Mouse (Mus musculus) neural tube, embryonic 10.5 days (tissue): ENCODE data around the gene Grm8.
"Not testable (repeated sequence)": the region's sequence is repeated elsewhere in the genome, so short reads cannot be mapped to it uniquely, and the experiment has no call there.

Experiments
- DNase-seq: peaks from one replicate; pipeline ENCODE4 v3.0.0-alpha.2; 2017; ENCODE audit warnings: low spot score; ENCODE audit errors: extremely low spot score

Grm8 gene

DNA sequence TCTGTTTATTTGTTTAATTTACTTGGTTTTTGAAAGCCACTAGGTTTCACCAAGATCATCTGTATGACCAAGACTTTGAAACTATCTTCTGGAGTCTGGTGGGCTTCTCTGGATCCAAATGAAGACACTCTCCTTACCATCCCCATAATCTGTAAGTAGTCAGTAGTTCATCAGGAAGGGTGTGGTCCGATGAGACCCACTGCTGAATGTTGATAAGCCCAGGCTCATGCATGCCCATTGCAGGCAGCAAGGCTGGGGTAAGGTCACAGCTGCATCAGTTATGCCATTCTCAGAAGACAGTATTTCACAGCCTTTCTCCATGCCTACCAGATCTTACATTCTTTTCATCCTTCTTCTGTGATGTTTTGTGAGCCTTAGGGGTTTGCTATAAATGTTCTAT is 247.1 kb downstream of the Grm8 start:
- no peak for DNase-seq

DNA sequence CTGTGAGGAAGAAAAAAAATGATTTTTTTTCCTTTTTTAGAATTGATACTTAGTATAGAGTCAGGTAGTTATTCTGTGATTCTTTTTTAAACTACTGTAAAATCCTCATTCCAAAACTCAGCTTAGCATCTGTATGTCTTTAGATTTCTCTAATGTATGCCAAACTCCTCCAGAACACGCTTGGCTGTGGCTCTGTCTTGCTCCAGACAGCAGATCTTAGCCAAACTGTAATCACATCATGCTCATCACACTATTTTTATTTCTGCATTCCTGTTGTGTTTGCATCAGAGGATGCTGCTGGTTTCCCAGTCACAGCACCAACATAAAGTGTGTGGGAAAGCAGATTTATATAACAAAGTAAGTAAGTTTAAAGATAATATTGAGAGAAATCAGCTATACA is 249.2 kb downstream of the Grm8 start:
- no peak for DNase-seq

DNA sequence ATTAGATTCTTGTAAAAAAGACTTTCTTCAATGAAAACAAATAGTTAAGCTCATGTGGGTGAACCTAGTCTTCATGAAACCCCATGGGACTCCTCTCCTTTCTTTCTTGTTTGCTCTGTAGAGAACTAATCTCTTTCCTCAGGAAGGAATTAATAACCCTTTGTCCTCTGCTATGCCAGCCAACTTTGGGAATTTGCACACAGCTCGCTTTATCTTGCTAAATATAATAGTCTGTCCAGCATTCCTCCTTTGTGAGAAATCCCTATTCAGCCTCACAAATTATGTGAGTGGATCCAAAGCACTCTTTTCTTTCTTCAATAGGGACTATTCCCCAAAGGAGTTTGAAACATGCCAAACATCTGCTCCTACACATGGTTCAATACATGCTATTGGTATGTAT is 285.3 kb downstream of the Grm8 start:
- DNase-seq = no peak

DNA sequence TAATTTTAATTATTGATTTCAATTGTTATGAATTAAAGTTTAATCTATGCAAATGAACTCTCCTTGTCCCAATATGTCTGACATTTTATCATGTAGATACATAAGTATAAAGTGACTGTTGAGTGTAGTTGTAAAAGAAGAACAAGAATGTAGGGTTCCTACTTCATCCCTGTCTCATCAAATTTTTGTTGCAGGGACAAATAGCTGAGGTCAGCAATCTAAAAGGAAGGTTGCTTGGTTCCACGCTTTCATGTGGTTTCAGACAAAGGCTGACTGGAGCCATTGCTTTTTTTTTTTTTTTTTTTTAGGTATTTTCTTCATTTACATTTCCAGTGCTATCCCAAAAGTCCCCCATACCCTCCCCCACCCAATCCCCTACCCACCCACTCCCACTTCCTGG is 298.8 kb downstream of the Grm8 start:
- DNase-seq = no peak

DNA sequence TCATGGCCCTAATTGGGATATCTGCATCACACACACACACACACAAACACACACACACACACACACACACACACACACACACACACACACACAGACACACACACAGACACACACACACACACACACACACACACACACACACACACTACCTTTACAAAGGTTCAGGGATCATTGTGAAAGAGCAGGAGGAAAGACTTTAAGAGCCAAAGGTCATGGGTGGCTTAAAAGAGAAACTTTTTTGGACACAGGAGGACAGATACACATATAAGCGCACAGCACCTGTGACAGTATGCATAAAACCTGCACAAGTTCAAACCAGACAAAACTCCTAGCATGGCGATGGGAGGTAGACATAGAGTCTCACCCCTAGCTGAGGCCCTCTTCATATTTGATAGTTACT is 315.2 kb downstream of the Grm8 start:
- not testable (repeated sequence) for DNase-seq

DNA sequence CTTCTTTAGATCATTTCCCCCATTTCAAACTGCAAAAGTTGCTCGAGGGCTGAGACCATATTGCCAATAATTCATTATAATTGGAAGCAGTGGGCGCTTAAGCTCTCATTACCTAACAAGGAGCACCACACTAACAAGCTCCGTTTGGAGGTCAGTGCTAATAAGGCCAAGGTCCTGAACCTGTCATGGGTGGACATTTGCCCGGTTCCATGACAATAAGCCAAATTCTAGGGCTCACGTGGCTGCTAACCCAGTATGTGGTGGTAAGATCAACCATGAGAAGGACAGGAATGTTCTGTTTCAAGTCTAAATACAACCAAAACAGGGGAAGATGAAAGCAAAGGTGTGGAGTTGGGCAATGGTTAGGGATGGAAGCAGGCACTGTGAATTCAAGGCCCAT is 322.2 kb downstream of the Grm8 start:
- DNase-seq = no peak

GRCm38 (mm10) chr6:27809996-27810395 is 325.0 kb downstream of the Grm8 start:
- no peak for DNase-seq

DNA sequence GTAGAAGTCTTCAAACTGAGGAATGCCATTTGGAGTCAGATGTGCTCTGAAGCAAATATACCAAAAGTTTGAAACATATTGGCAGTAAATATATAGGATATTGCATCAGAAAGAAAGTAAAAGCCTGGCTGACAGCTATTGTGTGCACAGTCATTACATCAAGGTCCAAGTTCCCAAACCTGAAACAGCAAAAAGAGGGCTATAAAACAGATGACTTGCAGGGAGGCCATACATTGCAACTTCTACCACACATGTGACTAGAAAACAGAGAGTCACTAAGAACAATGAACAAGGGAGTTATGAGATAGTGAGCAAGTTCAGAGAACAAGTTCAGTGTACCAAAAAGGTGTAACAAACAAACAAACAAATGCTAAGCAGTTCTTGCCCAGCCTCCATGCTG is 328.2 kb downstream of the Grm8 start:
- DNase-seq = no peak

DNA sequence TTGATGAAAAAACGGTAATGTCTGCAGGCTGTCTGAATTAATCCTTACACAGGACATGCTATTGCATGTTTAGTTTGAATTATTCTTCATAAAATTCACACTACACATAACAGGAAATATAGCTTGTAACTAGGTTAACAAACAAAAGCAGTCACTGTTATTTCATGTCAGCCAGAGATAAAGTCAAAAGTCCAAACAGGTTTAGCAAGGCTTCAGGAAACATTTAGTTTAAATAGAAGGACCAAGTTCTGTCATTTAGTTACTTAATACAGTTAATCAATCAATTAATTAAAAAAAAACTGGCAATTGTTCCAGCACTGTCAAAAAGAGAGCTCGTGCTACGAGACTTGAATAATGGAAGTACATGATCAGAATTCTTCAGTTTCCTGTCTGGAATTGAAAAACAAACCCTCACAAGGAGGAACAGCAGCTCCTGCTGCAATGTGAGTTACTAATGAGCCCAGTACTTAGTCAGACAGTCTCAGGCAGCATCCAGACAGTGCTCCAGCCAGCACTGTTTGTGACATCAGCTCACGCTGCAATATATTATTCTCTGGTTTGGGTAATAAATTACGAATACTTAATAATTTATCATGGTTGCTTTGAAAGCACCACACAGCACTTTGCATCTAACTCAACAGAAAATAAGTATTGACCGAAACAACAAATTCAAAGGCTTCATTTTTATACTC is 334.0 kb downstream of the Grm8 start:
- no peak for DNase-seq

DNA sequence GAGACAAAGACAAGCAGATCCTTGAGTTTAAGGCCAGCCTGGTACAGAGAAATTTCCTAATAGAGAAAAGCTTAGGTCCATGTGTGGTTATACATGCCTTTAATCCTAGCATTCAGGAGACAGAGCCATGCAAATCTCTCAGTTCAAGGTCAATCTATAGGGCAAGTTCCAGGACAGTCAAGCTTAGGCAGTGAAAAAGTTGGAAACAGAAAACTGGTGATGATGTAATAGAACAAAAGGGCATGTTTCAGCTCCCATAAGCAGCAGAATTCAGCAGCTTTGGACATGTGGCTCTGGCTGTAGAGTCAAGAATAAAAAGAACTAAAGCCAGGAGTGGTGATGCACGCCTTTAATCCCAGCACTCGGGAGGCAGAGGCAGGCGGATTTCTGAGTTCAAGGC is 336.2 kb downstream of the Grm8 start:
- no peak for DNase-seq

DNA sequence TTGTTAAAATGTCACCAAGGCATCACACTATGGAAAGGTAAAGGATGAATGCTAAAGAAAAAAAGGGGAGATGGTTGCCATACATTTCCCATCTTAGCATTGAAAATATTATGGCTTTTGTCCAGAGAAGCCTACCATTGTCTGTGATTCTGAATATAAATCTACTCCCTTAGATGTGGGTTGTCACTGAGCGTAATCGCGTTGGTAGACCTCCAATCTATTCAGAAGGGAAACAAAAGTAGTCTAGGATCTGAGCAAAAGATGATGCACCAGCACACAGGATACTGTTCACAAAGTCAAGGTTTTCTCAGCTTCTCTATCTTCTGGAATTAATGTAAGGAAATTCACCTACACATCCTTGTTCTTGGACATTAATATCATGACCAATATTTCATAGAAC is 345.4 kb downstream of the Grm8 start:
- no peak for DNase-seq

GRCm38 (mm10) chr6:27789151-27789550 is 345.8 kb downstream of the Grm8 start:
- DNase-seq = no peak

GRCm38 (mm10) chr6:27782251-27782650 is 352.7 kb downstream of the Grm8 start:
- DNase-seq = no peak

- no peak for DNase-seq
Measured at GRCm38 (mm10) chr6:27781371-27781770, 353.6 kb downstream of the Grm8 start.

- no peak for DNase-seq
Measured at GRCm38 (mm10) chr6:27775646-27776271, 359.2 kb downstream of the Grm8 start.

- DNase-seq = no peak
Measured at GRCm38 (mm10) chr6:27762061-27762460, 372.9 kb downstream of the Grm8 start.

DNA sequence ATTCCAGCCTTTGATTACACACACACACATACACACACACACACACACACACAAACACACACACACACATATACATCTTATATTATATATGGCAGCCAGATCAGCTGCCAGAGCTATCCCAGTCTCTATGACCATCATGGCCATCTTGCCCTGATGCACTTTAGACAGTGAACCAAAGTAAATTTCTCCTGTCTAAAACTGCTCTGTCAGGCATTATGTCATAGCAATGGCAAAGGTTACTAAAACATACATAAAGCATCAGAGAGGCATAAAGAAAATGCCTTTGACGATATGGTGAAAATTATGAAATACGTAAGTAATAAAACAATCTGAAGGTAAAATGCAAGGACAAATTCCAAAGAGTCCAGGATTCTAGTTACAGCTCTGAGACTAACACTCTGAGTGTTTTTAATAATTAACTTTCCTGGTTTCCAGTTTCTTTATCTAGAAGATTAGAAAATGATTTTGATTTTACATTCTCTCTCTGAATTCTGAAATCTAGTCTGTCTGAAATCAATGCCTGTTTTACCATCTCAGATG is 381.6 kb downstream of the Grm8 start:
- DNase-seq = no peak

- no peak for DNase-seq
Measured at GRCm38 (mm10) chr6:27746493-27746892, 388.5 kb downstream of the Grm8 start.

DNA sequence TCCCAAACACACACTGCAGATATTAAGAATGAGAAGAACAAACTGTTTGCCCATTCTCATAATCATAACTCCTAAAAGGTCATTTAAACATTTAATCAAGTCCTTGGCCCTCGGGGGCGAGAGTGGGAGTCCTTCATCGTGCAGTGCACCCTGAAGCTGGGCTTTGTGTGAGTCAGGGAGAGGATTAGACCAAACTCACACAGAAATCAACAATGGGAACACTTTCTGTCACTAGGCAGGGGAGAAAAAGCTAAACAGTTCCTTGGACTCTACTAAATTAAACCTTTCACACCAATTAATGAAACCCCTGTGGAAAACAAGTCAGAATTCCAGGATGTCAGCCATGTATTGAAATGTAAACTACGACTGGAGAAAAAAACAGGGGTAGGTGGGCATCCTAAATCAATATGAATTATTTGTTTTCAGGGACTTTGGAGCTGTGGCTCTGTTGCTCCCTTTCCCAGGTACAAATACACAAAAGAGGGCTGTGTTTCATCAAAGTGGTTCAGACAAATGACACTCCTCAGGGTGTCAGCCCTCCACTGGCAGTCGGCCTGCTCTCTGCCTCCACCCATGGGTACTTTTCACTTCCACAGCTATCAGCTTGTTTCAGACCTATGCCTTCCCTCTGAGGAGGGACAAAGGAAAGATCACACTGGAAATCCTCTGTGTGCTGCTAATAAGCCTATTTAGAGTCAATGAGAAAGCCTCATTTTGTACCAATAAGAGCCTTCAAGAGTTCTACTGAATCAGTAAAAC is 389.1 kb downstream of the Grm8 start:
- DNase-seq = no peak

- no peak for DNase-seq
Measured at GRCm38 (mm10) chr6:27689382-27689781, 445.6 kb downstream of the Grm8 start.

DNA sequence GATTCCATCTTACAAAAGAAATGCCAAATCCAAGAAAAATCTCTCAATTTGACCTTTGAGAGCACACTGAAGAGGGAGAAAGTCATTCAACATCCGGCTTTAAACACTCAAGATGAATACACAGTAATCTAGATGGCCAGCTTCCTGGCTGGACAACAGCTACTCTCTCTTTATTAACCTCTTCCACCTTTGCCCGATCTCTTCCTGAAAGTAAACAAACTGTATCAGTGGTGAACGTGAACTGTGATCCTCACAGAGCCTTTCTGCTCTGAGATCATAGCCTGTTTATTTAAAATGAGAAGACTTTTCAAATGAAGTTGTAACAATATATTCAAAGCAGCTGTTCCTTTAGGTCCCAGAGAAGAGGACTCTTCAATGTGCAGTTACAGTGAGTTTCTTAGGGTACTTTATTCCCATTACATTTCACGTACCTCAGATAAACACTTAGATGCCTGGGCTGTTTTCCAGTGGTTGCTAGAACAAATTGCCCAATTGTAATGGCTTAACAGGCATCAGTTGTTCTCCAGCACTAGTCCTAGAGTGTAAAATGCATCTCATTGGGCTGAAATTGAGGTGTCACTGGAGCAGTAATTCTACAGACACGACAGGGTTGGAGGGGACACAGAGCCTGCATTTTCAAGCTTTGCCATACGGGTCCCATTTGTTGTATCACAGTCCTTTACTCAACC is 473.1 kb downstream of the Grm8 start:
- DNase-seq = no peak

DNA sequence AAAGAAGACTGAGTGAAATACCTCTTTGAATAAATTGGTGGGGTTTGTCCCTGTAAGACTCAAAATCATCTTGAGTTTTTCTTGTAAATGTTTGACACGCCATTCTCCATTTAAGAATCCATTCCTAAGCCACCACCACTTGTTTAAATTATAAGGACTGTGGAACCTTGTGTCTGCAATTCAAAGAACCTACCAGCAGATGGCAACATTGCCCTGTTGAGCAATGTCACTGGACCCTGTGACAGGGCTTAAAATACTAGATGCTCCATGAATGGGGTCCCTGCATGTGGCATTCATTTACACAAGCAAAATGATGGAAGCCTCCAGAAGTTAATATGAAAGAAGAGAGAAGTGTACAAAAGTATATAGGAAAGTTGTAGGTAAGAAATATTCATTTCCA is 477.5 kb downstream of the Grm8 start:
- peak; percentile 56 for DNase-seq
